Mouse (Mus musculus) A20 (cell line): ENCODE measurements around the gene Slc22a23.
"Not testable (repeated sequence)": the region's sequence is repeated elsewhere in the genome, so short reads cannot be mapped to it uniquely, and the experiment has no call there.

ENCODE experiments used
- DNase-seq: peaks from one replicate; pipeline ENCODE4 v3.0.0-alpha.2; 2011; ENCODE audit warnings: low read depth, low spot score

The Slc22a23 gene

GRCm38 (mm10) chr13:34345128-34346085 lies at the start of gene Slc22a23:
TSS of gene Slc22a23 (minus strand) at chr13:34345182.
- peak; percentile 61 for DNase-seq

- not testable (repeated sequence) for DNase-seq
These were observed 49.3 kb upstream of the Slc22a23 start for GRCm38 (mm10) chr13:34394305-34394704.

- no peak for DNase-seq
These were observed 47.4 kb upstream of the Slc22a23 start for GRCm38 (mm10) chr13:34392376-34392775.

GRCm38 (mm10) chr13:34388219-34388618 lies 43.2 kb upstream of the Slc22a23 start:
- no peak for DNase-seq

- DNase-seq, result no peak
These were observed 38.4 kb upstream of the Slc22a23 start for GRCm38 (mm10) chr13:34383416-34383815.

GRCm38 (mm10) chr13:34378926-34379325 lies 33.9 kb upstream of the Slc22a23 start:
- DNase-seq, result no peak

- no peak for DNase-seq
These were observed 30.2 kb upstream of the Slc22a23 start for GRCm38 (mm10) chr13:34375145-34375544.

- DNase-seq, result no peak
These were observed 28.0 kb upstream of the Slc22a23 start for GRCm38 (mm10) chr13:34372870-34373478.

GRCm38 (mm10) chr13:34371951-34372869 lies 27.2 kb upstream of the Slc22a23 start:
- no peak for DNase-seq

GRCm38 (mm10) chr13:34370281-34370825 lies 25.4 kb upstream of the Slc22a23 start:
- no peak for DNase-seq

- no peak for DNase-seq
These were observed 20.2 kb upstream of the Slc22a23 start for GRCm38 (mm10) chr13:34365226-34365625.

GRCm38 (mm10) chr13:34355656-34356055 lies 10.7 kb upstream of the Slc22a23 start:
- no peak for DNase-seq

GRCm38 (mm10) chr13:34354830-34355624 lies 10.0 kb upstream of the Slc22a23 start:
- DNase-seq, result no peak

- DNase-seq, result no peak
These were observed 8.3 kb upstream of the Slc22a23 start for GRCm38 (mm10) chr13:34353241-34353640.

- no peak for DNase-seq
These were observed 6.5 kb upstream of the Slc22a23 start for GRCm38 (mm10) chr13:34351437-34351836.

GRCm38 (mm10) chr13:34347960-34348889 lies 3.2 kb upstream of the Slc22a23 start:
- no peak for DNase-seq

GRCm38 (mm10) chr13:34346748-34347147 lies 1.8 kb upstream of the Slc22a23 start:
- DNase-seq, result no peak

GRCm38 (mm10) chr13:34346238-34346637 lies 1.3 kb upstream of the Slc22a23 start:
- DNase-seq, result no peak

GRCm38 (mm10) chr13:34344376-34345127 lies 430 bp downstream of the Slc22a23 start:
- no peak for DNase-seq
